Mouse (Mus musculus) limb, embryonic 14.5 days (tissue): ENCODE data around the gene Glod5. TPM values are rescaled to one million over a fixed set of nuclear protein-coding genes. Genes with fewer than 3 reads are reported as not detected.
"Not testable (repeated sequence)": the region's sequence is repeated elsewhere in the genome, so short reads cannot be mapped to it uniquely, and the experiment has no call there.

Experiments
- ATAC-seq: fragments of 200-750 bp; cut with Nextera tagmentation; 2 replicates; pipeline ENCODE4 v1.8.0; 2017; ENCODE audit warnings: low read depth, moderate number of reproducible peaks, moderate TSS enrichment; ENCODE audit not compliant: low FRiP score
- DNase-seq: peaks from one replicate; pipeline ENCODE4 v3.0.0-alpha.2; 2015; ENCODE audit warnings: low spot score
- H3K27ac ChIP-seq: fragments of 300-500 bp; sonication (generic); replicated peaks from 2 replicates; pipeline ENCODE4 v1.5.1; 2014; ENCODE audit warnings: low read depth, mild to moderate bottlenecking, low read length, moderate library complexity, mixed read lengths
- H3K27me3 ChIP-seq: fragments of 300-500 bp; sonication (generic); 2 replicates; pipeline ENCODE4 v1.6.1; 2014; ENCODE audit warnings: low read length, mixed read lengths; ENCODE audit not compliant: control insufficient read depth, insufficient read depth
- H3K36me3 ChIP-seq: fragments of 300-500 bp; sonication (generic); 2 replicates; pipeline ENCODE4 v1.6.1; 2014; ENCODE audit warnings: mild to moderate bottlenecking, low read length, moderate library complexity, mixed read lengths; ENCODE audit not compliant: control insufficient read depth, insufficient read depth
- H3K4me1 ChIP-seq: fragments of 300-500 bp; sonication (generic); 2 replicates; pipeline ENCODE4 v1.6.1; 2014; ENCODE audit warnings: antibody characterized with exemption, low read length, mixed read lengths; ENCODE audit not compliant: control insufficient read depth, insufficient read depth
- H3K4me2 ChIP-seq: fragments of 300-500 bp; sonication (generic); replicated peaks from 2 replicates; pipeline ENCODE4 v1.6.1; 2014; ENCODE audit warnings: low read depth, mild to moderate bottlenecking, low read length, moderate library complexity; ENCODE audit not compliant: severe bottlenecking
- H3K4me3 ChIP-seq: fragments of 300-500 bp; sonication (generic); replicated peaks from 2 replicates; pipeline ENCODE4 v1.5.1; 2014; ENCODE audit warnings: low read length
- H3K9ac ChIP-seq: fragments of 300-500 bp; sonication (generic); 2 replicates; pipeline ENCODE4 v1.6.1; 2014; ENCODE audit warnings: mild to moderate bottlenecking, low read depth, low read length, moderate library complexity; ENCODE audit not compliant: severe bottlenecking
- H3K9me3 ChIP-seq: fragments of 300-500 bp; sonication (generic); 2 replicates; pipeline ENCODE4 v1.6.1; 2016; ENCODE audit warnings: low read length; ENCODE audit not compliant: control insufficient read depth
- POLR2A ChIP-seq: fragments of 200-500 bp; IDR thresholded peaks from 2 replicates; pipeline ENCODE4 v1.8.0; 2012; ENCODE audit warnings: inconsistent platforms, mild to moderate bottlenecking, moderate library complexity, borderline replicate concordance; ENCODE audit not compliant: insufficient read depth, insufficient read length; ENCODE audit errors: extremely low read depth
- WGBS: fragments of 180-500 bp; shearing (Covaris S2); extraction: QIAGEN DNeasy Blood & Tissue Kit; methylation state at CpG from one replicate; pipeline ENCODE4 v1.1.7; 2014; 5-methylcytosine and 5-hydroxymethylcytosine counted together
- polyA plus RNA-seq, 2 experiments: library from polyadenylated mRNA; depleted of rRNA in 1 of 2; stranded (reverse) in 1 of 2; unstranded in 1 of 2; fragments of >200 nt; fragmentation: Nextera tagmentation in 1 of 2; extraction: Ambion mirVana in 1 of 2; gene quantifications; 2 replicates each; pipeline versions ENCODE4 v1.2.1 to v1.2.3; 2012 to 2014

The Glod5 gene
- polyA plus RNA-seq (2012; rRNA removed) (0.10 TPM in 1 of 2 replicates, not detected in the other), polyA plus RNA-seq (2014; fragmentation: Nextera tagmentation; extraction: Ambion mirVana) (not detected in 2 replicates)

- Histone ChIP-seq H3K4me2 (no peak within 1 kb of the TSS), H3K4me3 (no peak within 1 kb of the TSS), H3K9me3 (no peaks in the 10 kb centered on the region), H3K27me3 (no peaks in the 10 kb centered on the region), H3K4me1 (no peaks in the 10 kb centered on the region), H3K27ac (no peak within 1 kb of the TSS), H3K9ac (no peak within 1 kb of the TSS), H3K36me3 (no peaks in the 10 kb centered on the region)
- no peak for TF ChIP-seq POLR2A
- 55% methylated on average over 2 of the region's 2 CpGs for WGBS
- no peak for DNase-seq
- no peak for ATAC-seq
Measured at GRCm38 (mm10) chrX:8018286-8018685, at the start of gene Glod5. TSS of gene Glod5 (minus strand) at chrX:8018492.

GRCm38 (mm10) chrX:8051044-8051781, 32.9 kb upstream of the Glod5 start:
- ATAC-seq, H3K27ac ChIP-seq, DNase-seq, H3K36me3 ChIP-seq, H3K4me3 ChIP-seq, H3K9ac ChIP-seq, H3K4me2 ChIP-seq, H3K9me3 ChIP-seq, H3K27me3 ChIP-seq, H3K4me1 ChIP-seq: not testable (repeated sequence)
- WGBS = 79% methylated on average over 8 of the region's 8 CpGs

- WGBS = 67% methylated on average over 1 of the region's 1 CpGs
- H3K4me3 ChIP-seq = no peak overlapping the region
- H3K4me1 ChIP-seq = no peaks in the 10 kb centered on the region
- ATAC-seq = no peak
- no peak for TF ChIP-seq POLR2A
- no peak overlapping the region for H3K27ac ChIP-seq
- H3K27me3 ChIP-seq = no peaks in the 10 kb centered on the region
- H3K4me2 ChIP-seq = no peak overlapping the region
- H3K9ac ChIP-seq = no peak overlapping the region
- no peak for DNase-seq
- no peaks in the 10 kb centered on the region for H3K9me3 ChIP-seq
- no peaks in the 10 kb centered on the region for H3K36me3 ChIP-seq
Measured at GRCm38 (mm10) chrX:8033009-8033408, 14.7 kb upstream of the Glod5 start.

- Histone ChIP-seq H3K9ac (no peak overlapping the region), H3K36me3 (no peaks in the 10 kb centered on the region), H3K4me2 (no peak overlapping the region), H3K9me3 (no peaks in the 10 kb centered on the region), H3K4me1 (no peaks in the 10 kb centered on the region), H3K4me3 (no peak overlapping the region), H3K27me3 (no peaks in the 10 kb centered on the region), H3K27ac (no peak overlapping the region)
- no peak for TF ChIP-seq POLR2A
- no peak for ATAC-seq
- no peak for DNase-seq
- 66% methylated on average over 4 of the region's 4 CpGs for WGBS
Measured at GRCm38 (mm10) chrX:8026811-8027210, 8.5 kb upstream of the Glod5 start.

- 76% methylated on average over 2 of the region's 2 CpGs for WGBS
- no peak overlapping the region for H3K4me2 ChIP-seq
- no peak overlapping the region for H3K4me3 ChIP-seq
- H3K27me3 ChIP-seq = no peaks in the 10 kb centered on the region
- H3K27ac ChIP-seq = no peak overlapping the region
- no peaks in the 10 kb centered on the region for H3K9me3 ChIP-seq
- no peaks in the 10 kb centered on the region for H3K4me1 ChIP-seq
- TF ChIP-seq POLR2A = no peak
- no peaks in the 10 kb centered on the region for H3K36me3 ChIP-seq
- H3K9ac ChIP-seq = no peak overlapping the region
- DNase-seq (no peak), ATAC-seq (no peak)
Measured at GRCm38 (mm10) chrX:8024795-8025194, 6.5 kb upstream of the Glod5 start.
